Mouse (Mus musculus) stomach, embryonic 16.5 days (tissue): ENCODE results near the gene Ifna12. TPM values are rescaled to one million over a fixed set of nuclear protein-coding genes. Genes with fewer than 3 reads are reported as not detected.

ENCODE experiments used
- ATAC-seq: fragments of 200-750 bp; cut with Nextera tagmentation; 2 replicates; pipeline ENCODE4 v1.8.0; 2017; ENCODE audit warnings: moderate number of reproducible peaks, moderate TSS enrichment; ENCODE audit not compliant: insufficient read depth, low FRiP score
- H3K27ac ChIP-seq: fragments of 300-500 bp; sonication (generic); 2 replicates; pipeline ENCODE4 v1.5.1; 2014; ENCODE audit warnings: low read length
- H3K27me3 ChIP-seq: fragments of 300-500 bp; sonication (generic); 2 replicates; pipeline ENCODE4 v1.6.1; 2014; ENCODE audit warnings: low read length, control low read depth, mixed read lengths; ENCODE audit not compliant: control insufficient read depth, insufficient read depth
- H3K36me3 ChIP-seq: fragments of 300-500 bp; sonication (generic); 2 replicates; pipeline ENCODE4 v1.6.1; 2014; ENCODE audit warnings: low read length; ENCODE audit not compliant: control insufficient read depth, insufficient read depth
- H3K4me1 ChIP-seq: fragments of 300-500 bp; sonication (generic); 2 replicates; pipeline ENCODE4 v1.6.1; 2014; ENCODE audit warnings: low read length, control low read depth, mixed read lengths; ENCODE audit not compliant: control insufficient read depth, insufficient read depth
- H3K4me2 ChIP-seq: fragments of 300-500 bp; sonication (generic); 2 replicates; pipeline ENCODE4 v1.6.1; 2014; ENCODE audit warnings: low read depth, low read length, mixed read lengths
- H3K4me3 ChIP-seq: fragments of 300-500 bp; sonication (generic); replicated peaks from 2 replicates; pipeline ENCODE4 v1.5.1; 2014; ENCODE audit warnings: mild to moderate bottlenecking, low read length
- H3K9ac ChIP-seq: fragments of 300-500 bp; sonication (generic); 2 replicates; pipeline ENCODE4 v1.6.1; 2014; ENCODE audit warnings: low read length
- H3K9me3 ChIP-seq: fragments of 300-500 bp; sonication (generic); replicated peaks from 2 replicates; pipeline ENCODE4 v1.6.1; 2016; ENCODE audit warnings: low read length, control low read depth; ENCODE audit not compliant: control insufficient read depth
- WGBS: fragments of 180-500 bp; shearing (Covaris S2); extraction: QIAGEN DNeasy Blood & Tissue Kit; methylation state at CpG from one replicate; pipeline ENCODE4 v1.1.7; 2014; 5-methylcytosine and 5-hydroxymethylcytosine counted together
- polyA plus RNA-seq: library from polyadenylated mRNA; unstranded; fragments of >200 nt; fragmentation: Nextera tagmentation; extraction: Ambion mirVana; gene quantifications from 2 replicates; pipeline ENCODE4 v1.2.1, GENCODE M21; 2015

Gene Ifna12
- polyA plus RNA-seq, result not detected in 2 replicates

GRCm38 (mm10) chr4:88603276-88603675, at the start of gene Ifna12:
Ifna12 (minus strand) TSS chr4:88603376.
- no peaks in the 10 kb centered on the region for H3K4me1 ChIP-seq
- no peaks in the 10 kb centered on the region for H3K27me3 ChIP-seq
- H3K4me3 ChIP-seq, result no peak within 1 kb of the TSS
- H3K27ac ChIP-seq, result no peak within 1 kb of the TSS
- H3K36me3 ChIP-seq, result no peaks in the 10 kb centered on the region
- H3K4me2 ChIP-seq, result no peak within 1 kb of the TSS
- no peak within 1 kb of the TSS for H3K9ac ChIP-seq
- no peaks in the 10 kb centered on the region for H3K9me3 ChIP-seq
- no peak for ATAC-seq

GRCm38 (mm10) chr4:88644359-88644758, 41.2 kb upstream of the Ifna12 start, which contains the start of gene Ifna13:
Ifna13 (minus strand) TSS chr4:88644459.
- Histone ChIP-seq H3K36me3 (no peaks in the 10 kb centered on the region), H3K4me3 (no peak within 1 kb of the TSS), H3K4me2 (no peak within 1 kb of the TSS), H3K9me3 (no peaks in the 10 kb centered on the region), H3K9ac (no peak within 1 kb of the TSS), H3K4me1 (no peaks in the 10 kb centered on the region), H3K27me3 (no peaks in the 10 kb centered on the region), H3K27ac (no peak within 1 kb of the TSS)
- ATAC-seq, result no peak
- WGBS, result 57% methylated on average over 2 of the region's 2 CpGs

GRCm38 (mm10) chr4:88642526-88642925, 39.4 kb upstream of the Ifna12 start:
- Histone ChIP-seq H3K4me3 (no peak overlapping the region), H3K9ac (no peak overlapping the region), H3K9me3 (no peaks in the 10 kb centered on the region), H3K27ac (no peak overlapping the region), H3K4me2 (no peak overlapping the region), H3K27me3 (no peaks in the 10 kb centered on the region), H3K36me3 (no peaks in the 10 kb centered on the region), H3K4me1 (no peaks in the 10 kb centered on the region)
- ATAC-seq, result no peak
- 27% methylated on average over 2 of the region's 2 CpGs for WGBS

DNA sequence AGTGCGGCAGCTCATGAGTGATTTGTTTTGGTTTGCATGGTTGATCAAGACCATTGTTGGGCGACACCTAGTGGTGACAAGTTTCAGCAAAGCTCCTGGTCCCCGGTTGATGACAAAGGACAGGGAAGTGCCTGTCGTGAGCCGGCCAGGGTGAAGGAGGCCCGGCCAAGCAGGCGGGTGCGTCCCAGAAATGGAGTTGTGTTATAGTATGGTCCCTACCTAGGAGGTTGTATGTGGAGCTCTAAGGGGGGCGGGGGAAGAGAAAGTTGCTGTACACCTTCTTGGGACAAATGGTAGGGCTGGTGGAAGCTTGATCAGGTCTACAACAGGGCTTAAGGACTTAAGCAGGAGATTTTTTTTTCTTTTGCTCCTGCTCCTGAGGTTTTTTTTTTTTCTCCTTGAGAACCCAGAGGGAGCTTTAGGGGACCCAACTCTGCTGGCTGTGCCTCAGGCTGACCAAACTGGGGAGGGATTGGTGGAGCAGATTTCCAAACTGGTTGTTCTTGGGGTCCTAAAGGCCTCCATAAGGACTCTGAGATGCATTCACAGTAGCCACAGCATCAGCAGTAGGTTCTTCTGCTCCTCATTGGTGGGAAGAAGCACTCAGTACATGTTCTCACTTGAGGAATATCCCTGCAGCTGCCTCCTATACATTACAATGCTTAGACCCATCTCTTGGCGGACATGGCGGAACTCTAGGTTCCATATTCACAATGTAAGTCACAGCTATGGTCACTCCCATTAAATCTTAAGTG, 38.1 kb upstream of the Ifna12 start:
- ATAC-seq, result peak; percentile 86
- Histone ChIP-seq H3K4me3 (peak overlapping the region; percentile 47), H3K27me3 (no peaks in the 10 kb centered on the region), H3K9me3 (no peaks in the 10 kb centered on the region), H3K4me2 (peak overlapping the region; percentile 50), H3K36me3 (no peaks in the 10 kb centered on the region), H3K9ac (peak overlapping the region; percentile 49; the same call in 1 of the 2 replicates), H3K27ac (no peak overlapping the region), H3K4me1 (no peaks in the 10 kb centered on the region)
- 17% methylated on average over 11 of the region's 11 CpGs for WGBS

DNA sequence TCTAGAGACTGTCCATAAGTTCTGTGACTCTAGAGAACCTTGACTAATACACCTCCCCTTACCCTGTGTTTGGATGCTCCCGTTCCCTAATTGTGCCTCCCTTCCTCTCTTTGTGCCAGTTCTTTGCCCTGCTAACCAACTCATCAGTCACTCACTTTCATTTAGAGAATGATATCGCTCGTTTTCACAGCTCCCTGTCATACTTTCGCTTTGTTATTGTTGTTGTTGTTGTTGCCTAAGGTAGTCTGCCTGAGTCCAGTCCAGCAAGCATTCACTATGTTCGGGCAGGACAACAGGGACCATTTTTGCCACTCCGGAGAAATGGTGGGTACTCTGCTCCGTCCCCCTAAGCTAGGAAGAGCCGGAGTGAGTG, 37.5 kb upstream of the Ifna12 start:
- H3K9ac ChIP-seq, result peak overlapping the region; percentile 49
- no peak for ATAC-seq

DNA sequence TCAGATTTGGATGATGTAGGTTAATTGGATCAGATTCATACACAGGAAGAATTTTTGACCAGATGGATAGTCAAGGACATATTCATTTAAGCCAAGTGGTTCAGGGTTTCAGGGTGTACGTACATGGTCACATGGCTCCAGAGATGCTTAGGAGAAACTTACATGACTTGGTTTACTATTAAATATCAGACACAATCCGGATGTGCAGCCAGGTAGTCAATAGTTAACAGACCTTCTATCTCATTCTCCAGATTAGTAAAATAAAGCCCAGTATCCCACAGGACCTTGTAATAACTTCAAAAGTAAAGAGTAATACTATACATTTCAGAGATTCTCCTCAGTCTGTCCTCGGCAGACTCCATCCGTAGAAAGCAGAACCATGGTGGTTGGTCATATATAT, 31.1 kb upstream of the Ifna12 start, which contains the start of gene C87499:
TSS of gene C87499 (minus strand) at position 101 of the 400 bp plus-strand sequence.
- ATAC-seq, result no peak
- 80% methylated on average over 4 of the region's 4 CpGs for WGBS

More for the DNA sequence above, 37.5 kb upstream of the Ifna12 start:
- Histone ChIP-seq H3K4me3 (peak overlapping the region; percentile 47), H3K4me2 (peak overlapping the region; percentile 50), H3K4me1 (no peaks in the 10 kb centered on the region), H3K27ac (no peak overlapping the region), H3K27me3 (no peaks in the 10 kb centered on the region), H3K9me3 (no peaks in the 10 kb centered on the region), H3K36me3 (no peaks in the 10 kb centered on the region)
- 53% methylated on average over 8 of the region's 8 CpGs for WGBS

DNA sequence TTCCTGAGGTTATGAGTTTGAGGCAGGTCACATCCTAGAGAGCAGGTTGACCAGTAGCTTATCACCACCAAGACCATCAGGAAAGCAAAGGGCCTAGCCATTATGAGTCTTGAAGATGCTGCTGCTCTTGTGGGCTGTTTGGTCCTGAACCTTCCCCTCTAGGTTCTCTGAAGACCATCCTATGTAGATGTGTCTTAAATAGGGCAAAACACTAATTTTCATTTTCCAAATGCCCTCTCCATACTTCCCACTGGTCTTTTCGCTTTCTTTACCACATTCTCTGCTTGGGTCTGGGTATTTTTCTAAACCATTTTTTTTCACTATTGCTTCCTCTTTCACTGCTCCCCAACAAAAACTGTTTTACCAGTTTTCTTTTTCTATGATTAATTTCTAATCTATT, 10.9 kb downstream of the Ifna12 start, which contains the start of gene Ifna9:
TSS of gene Ifna9 (minus strand) at position 101 of the 400 bp plus-strand sequence.
- Histone ChIP-seq H3K4me2 (no peak within 1 kb of the TSS), H3K9ac (no peak within 1 kb of the TSS), H3K9me3 (no peaks in the 10 kb centered on the region), H3K36me3 (no peaks in the 10 kb centered on the region), H3K27me3 (no peaks in the 10 kb centered on the region), H3K27ac (no peak within 1 kb of the TSS), H3K4me1 (no peaks in the 10 kb centered on the region), H3K4me3 (no peak within 1 kb of the TSS)
- WGBS, result 86% methylated on average over 1 of the region's 1 CpGs
- ATAC-seq, result no peak

More for the DNA sequence above, 31.1 kb upstream of the Ifna12 start, which contains the start of gene C87499:
- Histone ChIP-seq H3K4me3 (no peak within 1 kb of the TSS), H3K9me3 (no peaks in the 10 kb centered on the region), H3K4me1 (no peaks in the 10 kb centered on the region), H3K36me3 (no peaks in the 10 kb centered on the region), H3K27me3 (no peaks in the 10 kb centered on the region), H3K27ac (no peak within 1 kb of the TSS), H3K9ac (no peak within 1 kb of the TSS), H3K4me2 (no peak within 1 kb of the TSS)

DNA sequence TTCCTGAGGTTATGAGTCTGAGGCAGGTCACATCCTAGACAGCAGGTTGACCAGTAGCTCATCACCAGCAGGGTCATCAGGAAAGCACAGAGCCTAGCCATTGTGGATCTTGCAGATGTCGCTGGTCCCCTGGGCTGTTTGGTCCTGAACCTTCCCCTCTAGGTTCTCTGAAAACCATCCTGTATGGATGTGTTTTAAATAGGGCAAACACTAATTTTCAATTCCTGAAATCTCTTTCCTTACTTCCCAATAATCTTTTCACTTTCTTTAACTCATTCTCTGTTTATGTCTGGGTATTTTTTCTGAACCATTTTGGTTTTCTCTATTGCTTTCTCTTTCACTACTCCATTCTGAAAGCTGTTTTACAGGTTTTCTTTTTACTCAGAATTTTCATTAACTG, 31.5 kb downstream of the Ifna12 start, which contains the start of gene Ifna14:
TSS of gene Ifna14 (minus strand) at position 101 of the 400 bp plus-strand sequence.
- Histone ChIP-seq H3K36me3 (no peaks in the 10 kb centered on the region), H3K27ac (no peak within 1 kb of the TSS), H3K4me1 (no peaks in the 10 kb centered on the region), H3K27me3 (no peaks in the 10 kb centered on the region), H3K9ac (no peak within 1 kb of the TSS), H3K4me2 (no peak within 1 kb of the TSS), H3K9me3 (no peaks in the 10 kb centered on the region), H3K4me3 (no peak within 1 kb of the TSS)
- WGBS, result 83% methylated on average over 1 of the region's 1 CpGs
- no peak for ATAC-seq

- Histone ChIP-seq H3K4me1 (no peaks in the 10 kb centered on the region), H3K9me3 (no peaks in the 10 kb centered on the region), H3K4me2 (no peak overlapping the region), H3K36me3 (no peaks in the 10 kb centered on the region), H3K27ac (no peak overlapping the region), H3K4me3 (no peak overlapping the region), H3K27me3 (no peaks in the 10 kb centered on the region), H3K9ac (no peak overlapping the region)
- ATAC-seq, result no peak
- WGBS, result 96% methylated on average over 1 of the region's 1 CpGs
Measured at GRCm38 (mm10) chr4:88561791-88562190, 41.4 kb downstream of the Ifna12 start.
